Mouse (Mus musculus) right cerebral cortex, postnatal 10 days (tissue): Measurements from ENCODE around the gene Gpr83.

Source experiments
- DNase-seq, 2 experiments: peaks; one replicate each; pipeline ENCODE4 v3.0.0; 2021; ENCODE audit warnings: low spot score in 2 of 2

Gene Gpr83

DNA sequence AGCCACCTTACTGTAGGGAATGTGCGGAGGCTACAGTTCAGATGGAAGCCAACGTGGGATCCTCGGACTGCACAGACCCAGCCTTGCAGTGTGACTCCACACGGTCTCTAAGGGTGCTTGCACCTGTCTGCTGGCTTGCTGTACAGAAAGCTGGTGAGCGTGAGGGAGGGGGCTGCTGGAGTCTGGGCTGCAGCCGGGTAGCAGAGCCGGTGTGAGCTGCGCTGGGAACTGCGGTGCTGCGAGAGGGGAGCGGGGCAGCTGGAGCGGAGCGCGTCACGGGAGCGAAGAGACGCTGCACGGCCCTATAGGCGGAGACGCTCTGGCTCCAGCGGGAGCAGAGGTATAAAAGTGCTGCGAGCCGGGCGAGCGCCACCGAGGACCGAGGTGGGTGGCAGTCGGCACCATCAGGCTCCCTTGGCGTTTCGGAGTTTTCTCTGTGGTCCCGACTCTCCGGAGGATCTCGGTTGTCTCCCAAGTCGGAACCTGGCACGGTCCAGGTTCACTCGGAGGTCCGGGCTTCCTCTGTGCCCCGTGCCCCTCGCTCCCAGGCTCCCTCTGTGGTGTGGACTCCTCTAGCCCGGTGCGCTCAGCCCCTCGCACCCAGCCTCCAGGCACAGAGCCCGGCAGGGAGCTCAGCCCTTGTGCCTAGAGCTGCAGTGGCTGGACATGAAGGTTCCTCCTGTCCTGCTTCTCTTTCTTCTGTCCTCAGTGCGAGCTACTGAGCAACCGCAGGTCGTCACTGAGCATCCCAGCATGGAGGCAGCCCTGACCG, at the start of gene Gpr83:
TSS of gene Gpr83 (plus strand) at position 343 of the 772 bp plus-strand sequence.
- DNase-seq: peak; percentile 57 to 64

DNA sequence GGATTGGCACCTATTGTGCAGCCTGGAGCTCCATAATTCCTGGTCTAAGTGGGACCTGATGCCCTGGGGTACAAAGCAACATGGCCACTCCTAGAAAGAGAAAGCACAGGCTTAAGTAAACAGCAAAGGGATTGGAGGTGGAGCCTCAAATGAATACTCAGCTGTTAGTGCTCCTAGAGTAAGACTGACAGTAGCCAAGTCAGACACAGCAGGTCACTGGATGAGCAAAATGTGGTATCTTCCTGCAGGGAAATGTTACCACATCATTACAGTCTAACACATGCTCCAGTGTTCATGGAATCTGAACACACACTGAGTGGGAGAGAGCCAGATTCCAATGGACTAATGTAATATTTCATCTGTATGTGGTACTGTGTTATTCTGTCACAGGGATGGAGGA, 38.6 kb upstream of the Gpr83 start:
- DNase-seq: no peak

DNA sequence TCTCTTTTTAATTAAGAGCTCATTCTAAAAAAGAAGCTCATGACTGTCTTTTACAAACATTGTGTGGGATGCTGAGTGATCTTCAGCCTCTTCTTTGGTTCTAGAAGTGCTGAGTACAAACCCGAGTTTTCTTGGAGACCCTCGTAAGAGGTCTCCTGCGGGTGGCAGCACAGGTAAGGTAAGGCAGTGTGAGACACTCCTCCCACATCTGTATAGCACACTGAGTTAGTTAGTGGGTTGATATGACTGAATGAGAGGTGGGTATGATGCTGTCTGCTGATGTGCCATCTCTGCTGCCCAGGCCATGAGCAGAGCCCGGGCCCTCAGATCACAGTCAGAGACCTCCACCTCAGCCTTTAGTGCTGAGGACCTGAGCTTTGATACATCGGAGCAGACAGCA, 35.2 kb upstream of the Gpr83 start:
- DNase-seq: no peak

DNA sequence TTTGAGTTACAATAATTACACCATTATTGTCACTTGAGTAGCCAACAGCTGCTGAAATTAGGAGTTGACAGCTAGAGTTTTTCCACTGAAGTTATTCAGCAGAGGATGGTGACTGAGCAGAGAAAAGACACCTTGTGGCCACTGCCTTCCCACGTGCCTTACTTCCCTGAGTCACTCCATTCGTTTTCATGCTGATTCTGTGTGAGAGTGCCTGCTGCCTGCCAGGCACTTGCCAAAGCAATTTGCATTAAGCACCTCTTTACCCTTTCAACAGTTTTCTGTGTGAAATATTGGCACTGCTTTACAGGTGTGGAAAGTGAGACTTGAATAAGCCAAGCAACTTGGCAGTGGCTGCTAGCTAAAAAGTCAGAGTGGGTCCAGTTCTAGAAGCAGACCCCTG, 32.1 kb upstream of the Gpr83 start:
- no peak for DNase-seq

DNA sequence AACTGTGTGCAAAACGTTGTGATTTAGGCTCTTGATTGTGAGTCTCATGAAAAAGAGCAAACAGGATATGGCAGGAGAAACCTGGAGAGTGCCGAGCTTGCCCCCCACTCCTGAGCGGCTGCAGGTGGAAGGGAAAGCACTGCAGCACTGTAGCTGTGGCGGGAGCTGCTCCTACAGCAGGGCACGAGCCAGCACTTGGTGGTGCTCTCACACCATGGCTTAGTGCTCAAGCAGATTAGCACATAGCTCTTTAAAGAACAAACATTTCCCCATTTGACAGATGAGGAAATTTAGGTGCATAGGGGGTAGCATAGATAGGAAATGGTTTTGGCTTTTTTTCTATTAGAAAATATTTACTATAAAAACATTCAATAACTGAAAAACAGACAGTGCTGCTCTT, 28.0 kb upstream of the Gpr83 start:
- DNase-seq: no peak

DNA sequence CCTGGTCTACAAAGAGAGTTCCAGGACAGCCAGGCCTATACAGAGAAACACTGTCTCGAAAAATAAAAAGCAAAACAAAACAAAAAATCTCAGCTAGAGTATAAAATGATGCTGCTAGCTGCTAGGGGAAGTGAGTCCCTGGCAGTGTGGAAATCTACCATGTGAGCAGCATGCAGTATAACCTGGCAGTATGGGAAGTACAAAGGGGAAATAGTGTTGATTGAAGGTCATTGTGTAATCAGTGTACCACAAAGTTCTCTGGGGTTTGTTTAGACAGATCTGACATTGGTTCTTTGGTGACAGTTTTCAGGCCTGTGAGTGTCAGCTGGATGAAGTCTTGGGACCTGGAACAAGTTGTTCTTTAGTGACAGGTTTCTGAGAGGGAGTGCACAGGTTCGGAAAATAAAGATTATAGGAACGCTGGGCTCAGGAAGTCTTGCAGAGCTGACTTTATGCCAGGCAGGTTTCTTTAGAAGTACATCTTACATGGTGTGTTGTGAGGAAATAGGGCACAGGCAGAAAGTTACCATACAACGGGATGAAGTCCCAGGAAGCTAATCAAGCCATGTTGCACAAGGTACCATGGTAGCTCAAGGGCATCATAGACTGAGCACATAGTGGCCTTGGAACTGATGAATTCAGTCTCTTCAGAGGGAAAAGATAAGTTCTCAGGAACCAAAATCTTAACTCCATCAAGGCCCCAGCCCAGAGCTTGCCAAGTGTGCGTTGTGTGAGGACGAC, 24.5 kb upstream of the Gpr83 start:
- DNase-seq: no peak

DNA sequence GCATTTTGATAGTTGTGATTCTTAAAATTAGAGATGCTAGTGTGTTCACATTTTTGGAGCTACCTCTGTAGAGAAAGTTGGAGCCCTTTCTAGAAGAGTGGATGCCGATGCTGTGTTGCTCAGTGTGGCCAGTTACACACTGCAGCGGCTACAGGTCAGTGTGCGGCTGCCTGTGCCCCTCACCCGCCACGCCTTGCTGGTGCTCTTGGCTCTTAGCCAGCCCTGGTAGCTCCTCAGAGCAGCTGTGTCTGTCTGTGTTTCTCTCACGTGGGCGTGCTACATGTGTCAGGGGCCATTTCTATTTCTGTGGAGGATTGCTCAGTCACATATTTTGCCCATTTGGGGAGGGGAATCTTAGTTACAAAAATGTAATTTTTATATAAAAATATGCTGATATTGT, 20.5 kb upstream of the Gpr83 start:
- peak; percentile 35 to 43 for DNase-seq

DNA sequence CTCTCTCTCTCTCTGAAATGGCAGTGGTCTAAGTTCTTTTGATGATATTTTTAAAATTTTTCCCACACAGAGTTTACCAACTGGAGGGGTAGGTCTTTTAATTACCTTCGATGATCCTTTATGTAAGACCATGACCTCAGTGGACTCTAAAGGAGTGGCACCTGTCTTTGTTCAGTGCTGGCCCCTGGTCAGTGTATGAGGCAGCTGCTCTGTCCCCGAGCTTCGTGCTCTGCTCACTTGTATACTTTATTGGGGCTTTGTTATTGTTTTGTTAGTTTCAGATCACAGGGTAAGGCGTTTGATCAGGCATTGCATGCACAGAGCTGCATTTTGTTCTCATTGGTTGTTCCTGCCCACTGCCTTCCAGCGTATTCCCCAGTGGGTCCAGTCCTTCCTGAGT, 20.0 kb upstream of the Gpr83 start:
- DNase-seq: no peak

DNA sequence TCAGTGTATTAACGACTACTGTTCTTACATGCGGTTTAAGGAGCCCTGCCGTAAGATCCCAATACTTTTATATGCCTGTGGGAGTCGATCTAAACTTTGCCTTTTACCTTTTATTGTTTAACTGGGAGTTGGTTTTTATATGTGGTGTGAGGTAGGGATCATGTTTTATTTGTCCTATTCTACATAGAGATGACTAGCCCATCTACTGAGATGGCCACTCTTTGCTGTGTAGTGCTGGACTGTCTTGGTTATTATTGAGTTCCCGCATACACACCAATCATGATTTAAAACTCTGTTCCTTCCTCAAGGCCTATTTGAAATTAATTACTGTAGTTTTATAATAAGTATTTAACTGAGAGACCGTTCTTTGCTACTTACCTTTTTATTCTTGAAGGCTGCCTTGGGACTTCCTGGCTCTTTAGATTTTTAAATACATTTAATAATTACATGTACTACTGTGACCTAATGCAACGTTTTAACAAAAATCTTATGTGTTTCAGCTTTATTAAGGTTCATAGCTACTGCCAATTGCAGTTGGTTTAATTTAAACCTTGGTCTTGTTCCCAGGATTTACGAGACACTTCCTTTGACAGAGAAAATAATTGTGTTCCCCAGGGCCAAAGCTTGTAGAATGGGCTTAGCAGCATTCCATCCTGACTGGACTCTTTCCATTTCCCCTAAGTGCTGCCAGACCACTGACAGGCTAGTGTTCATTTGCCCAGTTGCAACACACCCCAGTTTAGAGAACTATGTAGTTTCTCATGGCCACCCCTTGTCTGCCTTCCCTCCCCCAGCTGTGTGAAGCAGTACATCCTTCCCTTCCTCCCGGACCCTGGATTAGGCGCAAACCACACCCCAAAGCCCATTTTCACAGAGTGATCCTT, 17.9 kb upstream of the Gpr83 start:
- DNase-seq: no peak

DNA sequence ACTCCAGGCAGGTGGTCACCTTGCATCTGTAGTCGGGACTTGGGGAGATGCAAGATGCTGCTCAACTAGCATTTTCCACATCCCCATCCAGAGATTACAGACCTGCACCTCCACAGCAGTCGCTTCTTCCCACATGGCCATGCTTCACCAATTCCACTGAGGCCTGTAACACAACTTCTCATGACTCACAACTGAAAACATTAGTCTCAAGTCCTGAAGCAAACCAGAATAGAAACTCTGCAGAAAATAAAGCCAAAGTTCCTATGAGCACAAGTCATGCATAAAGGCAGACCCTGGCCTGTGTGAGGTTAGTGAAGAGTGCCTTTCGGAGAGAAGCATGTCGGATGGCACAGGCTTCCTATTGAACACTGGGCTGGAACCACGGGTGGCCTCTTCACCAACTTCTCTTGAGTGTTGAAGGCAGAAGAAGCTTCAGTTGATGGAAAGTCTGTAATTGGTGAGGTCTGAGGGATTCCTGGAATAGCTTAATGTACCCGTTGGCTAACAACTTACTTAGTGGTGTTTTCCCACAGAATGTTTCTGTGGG, 16.6 kb upstream of the Gpr83 start:
- no peak for DNase-seq

DNA sequence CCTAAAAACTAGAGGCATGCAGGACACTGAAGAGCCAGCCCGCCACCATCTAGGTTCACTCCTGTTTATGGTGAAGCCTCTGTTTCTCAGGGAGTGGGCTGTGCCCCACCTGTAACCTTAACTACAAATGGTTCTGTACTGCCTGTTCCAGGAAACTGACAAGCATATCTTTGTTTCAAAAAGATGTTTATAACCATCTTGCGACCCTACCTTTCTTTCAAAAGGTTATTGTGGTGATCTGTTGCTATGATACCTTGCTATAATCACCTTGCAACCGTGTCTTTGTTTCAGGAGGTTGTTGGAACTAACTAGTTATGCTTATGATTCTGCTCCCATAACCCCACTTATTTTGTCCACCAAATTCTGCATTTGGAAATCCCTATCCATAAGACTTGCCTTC, 16.1 kb upstream of the Gpr83 start:
- no peak for DNase-seq

DNA sequence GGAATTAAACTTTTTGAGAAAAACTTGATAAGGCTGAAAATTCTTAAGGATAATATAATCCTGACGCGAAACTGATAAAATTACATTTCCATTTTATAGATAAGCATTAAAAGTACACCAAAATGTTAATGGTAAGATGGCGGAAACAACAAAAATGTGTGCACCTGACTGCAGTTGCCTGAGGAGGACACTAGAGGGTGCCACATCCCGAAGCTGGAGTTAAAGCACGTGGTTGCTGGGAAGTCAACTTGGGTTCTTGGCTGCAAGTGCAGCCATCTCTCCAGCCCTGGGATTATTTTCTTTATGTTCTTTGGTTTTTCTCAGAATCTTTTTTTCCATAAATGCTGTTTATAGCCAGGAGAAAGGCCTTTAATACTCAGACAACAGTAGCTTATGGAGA, 13.6 kb upstream of the Gpr83 start:
- DNase-seq: no peak

DNA sequence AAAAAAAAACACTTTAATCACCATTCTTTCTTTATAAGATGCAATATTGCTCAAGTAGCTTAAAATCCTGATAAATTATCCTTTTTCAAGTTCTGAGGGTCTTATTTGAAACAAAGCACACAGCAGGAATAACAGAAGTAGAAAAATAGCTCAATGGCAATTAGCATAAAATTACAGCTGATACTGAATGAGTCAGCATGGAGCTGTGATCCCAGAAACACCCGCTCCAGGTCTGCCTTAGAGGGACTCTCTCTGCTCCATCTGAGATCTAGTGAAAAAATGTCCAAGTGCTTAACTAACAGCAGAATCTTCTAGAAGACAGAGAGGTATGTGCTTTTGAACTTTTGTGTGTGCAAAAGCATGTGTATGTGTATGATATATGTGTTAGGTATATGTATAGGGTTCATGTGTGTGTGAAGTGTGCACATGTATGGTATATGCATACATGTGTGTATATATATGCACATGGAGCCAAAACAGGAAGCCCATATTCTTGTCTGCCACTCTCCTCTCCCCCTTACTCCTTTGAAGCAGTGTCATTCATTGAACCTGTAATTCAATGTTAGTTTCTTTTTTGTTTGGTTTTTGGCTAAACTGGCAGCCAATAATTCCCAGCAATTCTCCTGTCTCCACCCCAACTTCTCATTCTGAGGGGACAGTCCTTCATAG, 11.6 kb upstream of the Gpr83 start:
- no peak for DNase-seq

DNA sequence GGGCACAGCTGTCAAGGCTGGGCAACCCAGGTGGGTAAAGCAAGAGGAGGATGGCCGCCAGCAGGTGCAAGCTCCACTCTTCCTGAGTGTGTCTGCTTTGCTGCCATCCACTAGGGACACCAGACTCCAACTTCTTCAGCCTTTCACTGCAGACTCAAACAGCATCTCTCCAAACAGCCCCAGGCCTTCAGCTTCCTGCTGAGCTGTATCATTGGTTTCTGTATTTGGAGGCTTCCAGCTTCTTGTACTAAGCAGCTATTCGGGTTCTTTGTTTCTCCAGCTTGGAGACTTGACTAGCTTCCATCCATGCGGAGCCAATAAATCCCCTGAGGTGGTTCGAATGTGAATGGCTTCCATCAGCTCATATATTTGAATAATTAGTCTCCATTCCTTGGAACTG, 5.4 kb upstream of the Gpr83 start:
- DNase-seq: no peak

DNA sequence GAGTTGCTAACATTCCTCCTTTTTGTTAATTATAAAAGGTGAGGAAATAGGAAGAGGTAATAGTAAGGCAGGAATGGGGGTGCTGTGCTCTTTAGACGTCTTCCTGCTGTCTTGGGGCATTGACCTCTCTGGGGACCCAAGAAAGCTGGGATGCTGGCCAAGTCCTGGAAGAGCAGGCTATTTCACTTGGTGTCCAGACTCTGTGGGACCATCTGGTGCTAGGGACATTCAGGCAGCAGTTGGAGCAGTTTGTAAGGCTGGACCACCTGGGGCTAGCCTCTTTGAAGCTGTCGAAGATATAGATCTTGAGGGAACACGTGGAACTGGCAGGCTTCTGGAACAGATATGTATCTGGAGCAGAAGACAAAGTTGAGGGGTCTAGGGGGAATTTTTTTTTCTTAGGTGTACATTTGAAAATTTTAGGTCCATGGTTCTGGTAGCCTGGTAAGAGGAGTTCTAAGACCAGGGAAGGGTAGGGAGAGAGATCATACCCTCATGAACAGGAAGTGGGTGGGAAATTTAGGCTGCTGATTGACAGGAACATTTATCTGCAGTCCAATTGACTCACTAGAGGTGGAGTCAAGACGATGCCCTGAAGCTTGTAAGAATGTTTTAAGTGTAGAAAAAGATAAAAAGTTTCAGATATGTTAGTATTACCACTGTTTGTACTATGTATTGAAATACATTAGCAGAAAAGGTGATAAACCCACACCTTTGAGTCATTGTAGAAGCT, 2.9 kb upstream of the Gpr83 start:
- no peak for DNase-seq

DNA sequence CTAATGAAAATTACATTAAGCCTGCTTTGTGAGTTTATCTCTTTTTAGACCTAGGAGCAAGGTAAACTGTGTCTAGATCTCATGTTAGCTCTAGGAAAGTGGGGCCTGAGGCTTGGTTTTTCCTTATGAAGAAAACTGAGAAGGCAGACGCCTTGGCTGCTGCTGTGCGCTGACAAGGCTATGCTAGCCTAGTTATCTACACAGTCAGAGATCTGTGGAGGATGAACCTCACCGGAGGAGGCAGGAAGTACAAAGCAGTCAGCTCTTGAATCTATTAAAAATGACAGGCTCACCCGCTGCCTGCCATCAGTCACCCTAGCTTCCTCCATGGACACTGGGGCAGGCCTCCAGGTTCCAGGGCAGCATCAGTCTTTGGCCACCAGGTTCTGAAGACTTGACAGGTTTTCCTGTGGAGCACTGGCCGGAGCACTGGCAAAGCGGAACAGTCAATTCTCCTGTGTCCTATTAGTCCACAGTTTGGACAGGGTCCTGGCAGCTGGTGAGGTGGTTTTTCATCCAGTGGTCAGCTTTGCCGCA, 1.8 kb upstream of the Gpr83 start:
- no peak for DNase-seq

DNA sequence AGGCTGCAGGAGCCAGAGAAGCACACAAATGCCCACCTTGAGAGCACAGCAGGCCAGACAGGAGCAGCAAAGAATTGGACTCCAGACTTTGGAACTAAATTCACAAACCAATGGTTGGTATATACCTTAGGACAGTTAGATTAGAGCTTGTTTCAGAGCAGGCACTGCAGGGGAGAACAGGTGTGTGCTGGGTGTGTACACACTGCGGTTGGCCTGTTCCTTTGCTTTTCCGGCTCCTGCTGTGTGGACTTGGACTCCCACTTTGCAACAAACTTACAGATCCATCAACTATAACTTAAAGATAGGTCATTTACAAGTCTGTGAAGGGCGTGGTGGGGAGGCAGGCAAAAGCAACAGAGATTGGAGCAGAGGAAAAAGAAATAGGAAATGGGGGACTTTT, 1.2 kb upstream of the Gpr83 start:
- no peak for DNase-seq

DNA sequence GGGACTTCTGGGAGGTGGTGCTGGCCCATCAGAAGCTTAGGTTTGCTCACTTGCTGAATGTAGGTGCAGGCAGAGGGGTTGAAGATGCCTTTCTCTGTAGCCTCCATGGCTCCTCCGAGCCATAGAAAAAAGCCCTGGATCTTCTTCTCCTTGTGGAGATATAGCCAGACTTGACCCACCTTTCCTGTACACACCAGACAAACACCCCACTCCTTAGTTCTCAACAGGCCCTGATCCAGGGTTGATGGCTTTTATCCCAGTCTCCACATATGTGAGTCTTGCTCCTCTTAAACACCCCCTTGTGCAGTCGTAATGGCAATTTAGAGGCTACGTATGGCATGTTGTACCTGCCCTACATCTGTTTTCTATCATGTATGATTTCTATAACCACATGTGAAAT, 3.1 kb downstream of the Gpr83 start:
- DNase-seq: no peak

DNA sequence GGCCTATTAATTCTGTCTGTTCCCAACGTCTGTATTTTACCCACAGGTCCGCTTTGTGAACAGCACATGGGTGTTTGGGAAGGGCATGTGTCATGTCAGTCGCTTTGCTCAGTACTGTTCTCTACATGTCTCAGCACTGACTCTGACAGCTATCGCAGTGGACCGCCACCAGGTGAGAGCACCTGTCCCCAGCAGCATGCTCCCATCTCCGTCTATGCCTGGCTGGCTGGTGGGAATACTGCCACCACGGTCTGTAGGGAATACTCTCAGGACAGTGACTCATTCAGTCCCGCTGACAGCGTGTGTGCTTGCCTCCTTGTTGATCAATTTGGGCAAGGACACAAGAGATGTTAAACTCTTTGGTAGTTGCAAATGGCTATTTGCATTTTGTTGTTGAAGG, 4.7 kb downstream of the Gpr83 start:
- no peak for DNase-seq

DNA sequence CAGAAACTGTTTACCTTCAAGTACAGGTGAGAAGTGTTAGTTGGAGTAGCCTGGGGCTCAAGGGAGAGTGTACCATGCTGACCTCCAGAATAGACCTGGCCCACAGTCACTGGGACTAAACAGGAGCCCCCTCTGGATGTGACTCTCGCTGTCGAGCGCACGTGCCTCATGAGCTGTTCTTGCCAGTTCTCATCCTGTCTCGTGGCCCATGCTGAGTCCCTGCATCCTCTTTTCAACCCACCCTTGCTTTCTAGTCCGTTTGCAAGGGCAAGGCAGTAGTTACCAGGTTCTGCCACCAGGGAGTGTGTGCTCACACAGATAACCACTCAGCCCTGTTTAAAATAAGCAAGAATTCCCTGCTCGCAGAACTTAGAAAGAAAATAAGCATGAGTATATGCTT, 6.9 kb downstream of the Gpr83 start:
- peak; percentile 53 to 74 for DNase-seq

DNA sequence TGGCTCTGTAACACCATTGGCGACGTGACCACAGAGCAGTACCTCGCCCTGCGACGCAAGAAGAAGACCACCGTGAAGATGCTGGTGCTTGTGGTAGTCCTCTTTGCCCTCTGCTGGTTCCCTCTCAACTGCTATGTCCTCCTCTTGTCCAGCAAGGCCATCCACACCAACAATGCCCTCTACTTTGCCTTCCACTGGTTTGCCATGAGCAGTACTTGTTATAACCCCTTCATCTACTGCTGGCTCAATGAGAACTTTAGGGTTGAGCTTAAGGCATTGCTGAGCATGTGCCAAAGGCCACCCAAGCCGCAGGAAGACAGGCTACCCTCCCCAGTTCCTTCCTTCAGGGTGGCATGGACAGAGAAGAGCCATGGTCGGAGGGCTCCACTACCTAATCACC, 8.3 kb downstream of the Gpr83 start:
- DNase-seq: no peak
